Mouse (Mus musculus): ENCODE data around the gene Apoe. TPM values are rescaled to one million over a fixed set of nuclear protein-coding genes. Genes with fewer than 3 reads are reported as not detected.

Apoe gene
- polyA plus RNA-seq, 1 experiment from 2014 or later, result 404 TPM

DNA sequence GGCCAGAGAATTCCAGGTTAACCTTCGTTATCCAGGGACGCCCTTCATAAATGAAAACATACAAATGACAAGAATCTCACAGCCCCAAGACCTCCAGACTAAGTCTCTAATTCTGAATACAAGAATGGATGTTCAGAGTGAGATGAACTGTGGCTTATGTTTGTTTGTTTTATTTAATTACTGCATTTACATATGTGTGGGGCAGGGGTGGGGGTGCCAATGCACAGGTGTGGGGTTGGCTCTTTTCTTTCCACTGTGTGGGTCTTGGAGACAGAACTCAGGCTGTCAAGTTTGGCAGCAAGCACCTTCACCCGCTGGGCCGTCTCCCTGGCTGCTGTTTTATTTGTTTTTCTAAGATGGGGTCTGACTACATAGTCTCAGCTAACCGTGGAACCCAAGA lies 43.5 kb upstream of the Apoe start:
- TF ChIP-seq CTCF (IDR thresholded peaks at IDR 0.05; ENCODE audit: low read depth), result no peak
- DNase-seq (no peak), ATAC-seq (ENCODE audit: insufficient read depth) (no peak)
- no peaks in the 10 kb centered on the region for H3K9me3 ChIP-seq (ENCODE audit: low read depth, low read length)
- no peaks in the 10 kb centered on the region for H3K27me3 ChIP-seq (ENCODE audit: insufficient read depth, low read length)
- WGBS, result 30% methylated on average over 5 of the region's 5 CpGs
- H3K36me3 ChIP-seq (ENCODE audit: insufficient read depth), result peaks cover 44% of the 10 kb centered on the region
- H3K27ac ChIP-seq (ENCODE audit: low read depth), result no peak overlapping the region
- no peak overlapping the region for H3K4me3 ChIP-seq (ENCODE audit: low read depth, low read length)
- H3K9ac ChIP-seq, result no peak overlapping the region
- H3K4me2 ChIP-seq, result no peak overlapping the region
- peaks cover 15% of the 10 kb centered on the region for H3K4me1 ChIP-seq (ENCODE audit: insufficient read depth)

DNA sequence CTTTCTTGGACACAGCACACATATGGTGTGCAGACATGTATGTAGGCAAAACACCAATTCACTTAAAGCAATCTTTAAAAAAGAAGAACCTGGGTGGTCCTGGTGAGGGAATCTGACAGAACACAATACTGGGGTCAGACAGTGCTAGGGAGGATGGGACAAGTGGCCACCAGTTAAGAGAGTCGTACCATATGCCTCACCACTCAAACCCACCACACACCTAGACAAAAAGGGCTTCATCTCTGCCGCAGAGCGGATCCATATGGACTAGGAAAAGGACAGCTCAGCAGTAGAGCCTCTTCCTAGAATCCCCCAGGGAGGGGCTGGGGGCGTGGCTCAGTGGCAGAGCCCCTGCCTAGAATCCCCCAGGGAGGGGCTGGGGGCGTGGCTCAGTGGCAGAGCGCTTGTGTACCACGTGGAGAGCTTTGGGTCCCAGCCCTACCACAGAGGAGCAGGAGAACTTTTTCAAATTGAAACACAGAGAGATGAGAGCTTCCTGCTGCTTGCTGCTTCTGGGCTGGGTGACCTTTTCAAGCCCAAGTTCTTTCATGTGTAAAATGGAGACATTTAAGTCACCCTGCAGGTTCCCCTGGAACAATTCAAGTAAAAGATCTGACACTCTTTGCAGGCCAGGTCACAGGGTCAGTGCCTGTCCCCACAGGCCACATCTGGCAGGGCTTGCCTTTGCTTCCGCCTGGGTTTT lies 42.5 kb upstream of the Apoe start:
- no peak for TF ChIP-seq CTCF (IDR thresholded peaks at IDR 0.05; ENCODE audit: low read depth)
- H3K27ac ChIP-seq (ENCODE audit: low read depth), result peak overlapping the region; percentile 15; the same call in 1 of the 2 replicates
- H3K4me1 ChIP-seq (ENCODE audit: insufficient read depth), result 0 out of 2 replicates have a peak, but pooled peaks cover 6% of the 10 kb centered on the region
- H3K4me2 ChIP-seq, result peak overlapping the region; percentile 7; the same call in 1 of the 2 replicates
- WGBS, result 18% methylated on average over 8 of the region's 8 CpGs
- ATAC-seq (ENCODE audit: insufficient read depth) (peak; percentile 64), DNase-seq (peak; percentile 63)
- no peaks in the 10 kb centered on the region for H3K9me3 ChIP-seq (ENCODE audit: low read depth, low read length)
- no peak overlapping the region for H3K4me3 ChIP-seq (ENCODE audit: low read depth, low read length)
- H3K36me3 ChIP-seq (ENCODE audit: insufficient read depth), result peaks cover 54% of the 10 kb centered on the region
- no peaks in the 10 kb centered on the region for H3K27me3 ChIP-seq (ENCODE audit: insufficient read depth, low read length)
- no peak overlapping the region for H3K9ac ChIP-seq

DNA sequence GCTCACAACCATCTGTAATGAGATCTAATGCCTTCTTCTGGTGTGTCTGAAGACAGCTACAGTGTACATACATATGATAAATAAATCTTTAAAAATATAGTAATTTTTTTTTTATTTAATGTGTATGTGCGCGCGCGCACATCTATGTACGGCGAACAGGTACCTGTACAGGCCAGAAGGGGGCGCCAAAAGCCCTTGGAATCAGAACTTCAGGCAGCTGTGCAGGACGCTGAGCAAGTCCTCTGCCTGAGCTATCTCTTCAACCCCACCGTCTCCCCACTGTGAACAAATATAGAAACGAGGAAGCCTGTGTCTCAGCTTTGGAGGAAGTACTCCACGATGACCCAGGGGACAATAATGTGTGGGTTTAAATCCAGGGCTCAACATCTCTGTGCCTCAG lies 41.3 kb upstream of the Apoe start:
- no peak overlapping the region for H3K9ac ChIP-seq
- no peak overlapping the region for H3K4me3 ChIP-seq (ENCODE audit: low read depth, low read length)
- 0 out of 2 replicates have a peak, but pooled peaks cover 5% of the 10 kb centered on the region for H3K4me1 ChIP-seq (ENCODE audit: insufficient read depth)
- no peak overlapping the region for H3K4me2 ChIP-seq
- H3K27me3 ChIP-seq (ENCODE audit: insufficient read depth, low read length), result no peaks in the 10 kb centered on the region
- no peaks in the 10 kb centered on the region for H3K9me3 ChIP-seq (ENCODE audit: low read depth, low read length)
- TF ChIP-seq CTCF (IDR thresholded peaks at IDR 0.05; ENCODE audit: low read depth), result peak; percentile 36
- 83% methylated on average over 11 of the region's 11 CpGs for WGBS
- H3K27ac ChIP-seq (ENCODE audit: low read depth), result no peak overlapping the region
- H3K36me3 ChIP-seq (ENCODE audit: insufficient read depth), result peaks cover 62% of the 10 kb centered on the region
- DNase-seq (peak; percentile 20), ATAC-seq (ENCODE audit: insufficient read depth) (no peak)

DNA sequence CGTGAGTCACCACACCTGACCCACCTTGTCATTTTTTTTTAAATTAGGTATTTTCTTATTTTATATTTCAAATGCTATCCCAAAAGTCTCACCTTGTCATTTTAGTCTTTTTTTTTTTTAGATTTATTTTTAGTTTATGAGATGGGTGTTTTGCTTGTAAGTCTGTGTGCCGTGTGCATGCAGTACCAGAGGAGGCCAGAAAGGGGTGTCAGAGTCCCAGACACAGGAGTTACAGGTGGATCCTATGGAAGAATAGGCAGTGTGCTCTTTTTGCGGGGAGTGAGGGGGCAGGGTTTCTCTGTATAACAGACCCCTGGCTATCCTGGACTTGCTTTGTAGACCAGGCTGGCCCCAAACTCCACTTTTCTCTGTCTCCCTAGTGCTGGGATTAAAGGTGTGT lies 39.8 kb upstream of the Apoe start:
- DNase-seq (no peak), ATAC-seq (ENCODE audit: insufficient read depth) (no peak)
- Histone ChIP-seq H3K27me3 (ENCODE audit: insufficient read depth, low read length) (no peaks in the 10 kb centered on the region), H3K4me3 (ENCODE audit: low read depth, low read length) (no peak overlapping the region), H3K36me3 (ENCODE audit: insufficient read depth) (peaks cover 70% of the 10 kb centered on the region), H3K9ac (no peak overlapping the region), H3K27ac (ENCODE audit: low read depth) (no peak overlapping the region), H3K4me2 (no peak overlapping the region), H3K4me1 (ENCODE audit: insufficient read depth) (0 out of 2 replicates have a peak, but pooled peaks cover 5% of the 10 kb centered on the region), H3K9me3 (ENCODE audit: low read depth, low read length) (no peaks in the 10 kb centered on the region)
- 86% methylated on average over 3 of the region's 3 CpGs for WGBS
- TF ChIP-seq CTCF (IDR thresholded peaks at IDR 0.05; ENCODE audit: low read depth), result peak; percentile 49

DNA sequence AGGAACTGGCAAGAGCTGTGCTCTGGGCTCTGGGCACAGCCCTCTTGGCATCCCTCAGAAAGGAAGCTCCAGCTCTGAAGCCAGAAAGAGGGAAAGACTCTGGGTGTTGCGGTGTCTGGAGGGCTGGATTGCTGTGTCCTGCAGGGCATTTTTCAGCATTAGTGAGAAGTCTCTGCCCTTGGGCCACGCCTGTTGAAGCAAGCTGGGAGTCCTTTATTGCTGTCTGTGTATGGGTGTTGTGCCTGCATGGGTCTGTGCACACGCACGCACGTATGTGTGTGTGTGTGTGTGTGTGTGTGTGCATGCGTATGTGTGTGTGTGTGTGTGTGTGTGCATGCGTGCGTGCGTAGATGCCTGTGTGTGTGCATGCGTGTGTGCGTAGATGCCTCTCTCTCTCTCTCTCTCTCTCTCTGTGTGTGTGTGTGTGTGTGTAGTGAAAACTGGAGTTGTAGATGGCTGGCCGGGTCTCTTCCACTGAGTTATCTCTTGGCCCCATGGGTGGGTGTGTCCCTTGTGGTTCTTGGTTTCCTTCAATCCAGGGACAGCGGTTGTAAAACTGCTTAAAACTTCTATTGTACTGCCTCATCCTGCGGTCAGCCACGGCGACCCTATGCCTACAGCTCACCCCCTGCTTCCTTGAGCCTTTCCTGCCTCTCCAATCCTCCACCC lies 37.5 kb upstream of the Apoe start:
- no peak for ATAC-seq (ENCODE audit: insufficient read depth)
- H3K4me2 ChIP-seq, result no peak overlapping the region
- H3K4me1 ChIP-seq (ENCODE audit: insufficient read depth), result no peaks in the 10 kb centered on the region
- H3K27ac ChIP-seq (ENCODE audit: low read depth), result no peak overlapping the region
- no peak overlapping the region for H3K9ac ChIP-seq
- DNase-seq, result no peak
- peaks cover 75% of the 10 kb centered on the region for H3K36me3 ChIP-seq (ENCODE audit: insufficient read depth)
- no peaks in the 10 kb centered on the region for H3K27me3 ChIP-seq (ENCODE audit: insufficient read depth, low read length)
- TF ChIP-seq CTCF (IDR thresholded peaks at IDR 0.05; ENCODE audit: low read depth), result no peak
- WGBS, result 85% methylated on average over 15 of the region's 16 CpGs
- no peaks in the 10 kb centered on the region for H3K9me3 ChIP-seq (ENCODE audit: low read depth, low read length)
- H3K4me3 ChIP-seq (ENCODE audit: low read depth, low read length), result no peak overlapping the region

DNA sequence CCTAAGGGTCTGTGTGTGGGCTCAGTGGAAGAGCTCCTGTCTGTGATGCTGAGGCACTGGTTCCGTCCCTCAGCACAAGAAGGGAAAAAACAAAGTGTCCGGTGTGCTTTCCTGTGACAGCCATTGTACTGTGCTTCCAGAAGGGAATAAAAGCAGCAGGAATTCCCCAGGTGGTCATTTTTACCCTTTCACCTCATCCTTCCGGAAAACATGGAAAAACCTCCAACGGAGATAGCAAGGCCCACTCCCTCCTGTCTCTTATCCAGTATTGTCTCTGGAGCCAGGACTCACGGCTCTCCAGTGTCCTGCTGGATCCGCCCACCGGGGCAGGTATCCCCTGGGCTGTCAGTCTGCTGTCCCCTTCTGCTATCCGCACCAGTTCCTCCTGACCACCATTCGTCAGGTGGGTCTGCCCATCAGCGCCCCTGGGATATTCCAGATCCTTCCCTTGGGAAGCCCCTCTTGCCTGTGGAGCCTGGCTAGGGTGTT lies 35.2 kb upstream of the Apoe start:
- WGBS, result 86% methylated on average over 10 of the region's 10 CpGs
- no peak for ATAC-seq (ENCODE audit: insufficient read depth)

DNA sequence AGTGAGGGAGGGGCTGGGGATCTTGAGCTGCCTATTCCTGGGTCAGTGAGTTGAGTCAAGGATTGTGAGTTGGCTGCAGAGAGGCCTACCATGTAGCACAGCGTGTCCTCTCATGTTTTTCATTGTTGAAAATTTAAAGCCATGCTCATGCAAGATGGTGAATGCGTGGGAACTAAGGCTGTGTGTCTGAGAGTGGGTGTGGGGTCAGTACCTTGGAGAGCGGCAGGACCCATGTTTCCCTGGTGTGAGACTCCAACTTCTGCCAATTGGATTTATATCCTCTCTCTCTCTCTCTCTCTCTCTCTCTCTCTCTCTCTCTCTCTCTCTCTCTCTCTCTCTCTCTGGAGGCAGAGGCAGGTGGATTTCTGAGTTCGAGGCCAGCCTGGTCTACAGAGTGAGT lies 27.6 kb upstream of the Apoe start:
- 80% methylated on average over 4 of the region's 4 CpGs for WGBS
- H3K9ac ChIP-seq, result no peak overlapping the region
- H3K27me3 ChIP-seq (ENCODE audit: insufficient read depth, low read length), result no peaks in the 10 kb centered on the region
- DNase-seq, result peak; percentile 28
- H3K27ac ChIP-seq (ENCODE audit: low read depth), result no peak overlapping the region
- peaks cover 2% of the 10 kb centered on the region; the same call in 1 of the 2 replicates for H3K9me3 ChIP-seq (ENCODE audit: low read depth, low read length)
- peaks cover 91% of the 10 kb centered on the region for H3K36me3 ChIP-seq (ENCODE audit: insufficient read depth)
- ATAC-seq (ENCODE audit: insufficient read depth), result no peak
- no peak for TF ChIP-seq CTCF (IDR thresholded peaks at IDR 0.05; ENCODE audit: low read depth)
- no peak overlapping the region for H3K4me2 ChIP-seq
- H3K4me1 ChIP-seq (ENCODE audit: insufficient read depth), result no peaks in the 10 kb centered on the region
- H3K4me3 ChIP-seq (ENCODE audit: low read depth, low read length), result no peak overlapping the region

More for the DNA sequence above, 35.2 kb upstream of the Apoe start:
- H3K27ac ChIP-seq (ENCODE audit: low read depth), result no peak overlapping the region
- no peak for DNase-seq
- H3K9me3 ChIP-seq (ENCODE audit: low read depth, low read length), result no peaks in the 10 kb centered on the region
- no peak overlapping the region for H3K9ac ChIP-seq
- TF ChIP-seq CTCF (IDR thresholded peaks at IDR 0.05; ENCODE audit: low read depth), result no peak
- H3K36me3 ChIP-seq (ENCODE audit: insufficient read depth), result peaks cover 87% of the 10 kb centered on the region
- no peak overlapping the region for H3K4me2 ChIP-seq
- H3K4me1 ChIP-seq (ENCODE audit: insufficient read depth), result no peaks in the 10 kb centered on the region
- no peak overlapping the region for H3K4me3 ChIP-seq (ENCODE audit: low read depth, low read length)
- H3K27me3 ChIP-seq (ENCODE audit: insufficient read depth, low read length), result no peaks in the 10 kb centered on the region

All from lung, embryonic 14.5 days (tissue).